Mouse (Mus musculus): Measurements from ENCODE around the gene Apbb2. TPM values are rescaled to one million over a fixed set of nuclear protein-coding genes. Genes with fewer than 3 reads are reported as not detected.

The Apbb2 gene
- polyA plus RNA-seq, 3 experiments from 2014 or later, result 0.42 to 0.80 (median 0.55) TPM

- no peak for ATAC-seq
These were observed 16.2 kb downstream of the Apbb2 start for GRCm38 (mm10) chr5:66602287-66602820.

DNA sequence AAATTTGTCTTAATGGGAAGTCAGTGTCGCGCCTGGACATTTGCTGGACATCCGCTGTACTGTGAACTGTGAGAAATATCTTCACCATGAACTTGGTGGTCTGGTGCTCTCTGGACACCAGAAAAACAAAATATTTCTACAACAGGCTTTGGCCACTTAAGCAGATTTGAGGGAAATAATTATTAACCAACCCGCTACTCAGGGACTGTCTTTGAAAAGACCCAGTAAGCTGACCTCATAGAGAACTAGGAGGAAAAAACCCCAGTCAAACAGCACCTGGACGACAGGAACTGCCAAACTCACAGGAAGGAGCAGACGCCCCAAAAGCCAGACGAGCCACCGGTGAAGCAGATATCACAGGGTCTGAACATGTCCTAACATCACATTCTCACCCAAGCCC is 18.2 kb downstream of the Apbb2 start:
- no peak for ATAC-seq

- no peak for ATAC-seq
These were observed 18.7 kb downstream of the Apbb2 start for GRCm38 (mm10) chr5:66599888-66600287.

DNA sequence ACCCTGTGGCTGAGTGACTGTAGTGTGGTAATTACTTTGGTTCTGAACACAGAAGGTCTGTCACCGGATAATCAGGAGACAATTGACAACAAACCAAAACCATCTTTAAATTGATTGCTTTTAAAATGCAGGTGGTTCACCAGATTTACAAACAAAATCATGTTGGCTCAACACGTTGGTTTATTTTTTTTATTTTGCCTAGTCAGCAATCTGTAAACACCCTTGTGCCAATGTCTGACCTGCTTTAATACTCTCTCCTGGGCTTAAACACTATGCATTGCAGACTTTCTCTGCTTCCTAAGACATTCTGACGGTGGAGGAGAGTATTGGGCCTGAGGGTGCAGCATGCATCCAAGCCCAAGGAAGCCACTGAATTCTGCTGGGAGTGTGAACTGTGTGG is 22.3 kb downstream of the Apbb2 start:
- no peak for ATAC-seq

DNA sequence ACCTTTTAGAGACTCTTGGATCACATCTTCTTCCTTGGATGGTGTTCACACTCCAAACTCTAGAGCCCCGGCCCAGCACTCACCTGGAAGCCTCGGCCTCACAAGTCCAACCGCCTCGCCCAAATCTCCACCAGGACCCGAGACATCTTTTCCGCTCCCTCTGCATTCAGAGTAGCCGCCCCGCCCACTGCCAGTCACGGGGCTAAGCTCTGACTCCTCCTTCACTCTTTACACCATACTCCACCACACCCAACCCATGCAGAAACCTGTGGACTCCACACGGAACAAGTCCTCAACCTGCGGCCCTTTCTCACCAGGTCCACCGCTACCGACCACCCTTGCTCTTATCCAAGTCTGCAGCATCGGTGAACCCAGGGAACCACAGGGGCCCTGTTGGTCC is 23.7 kb downstream of the Apbb2 start:
- ATAC-seq, result no peak

DNA sequence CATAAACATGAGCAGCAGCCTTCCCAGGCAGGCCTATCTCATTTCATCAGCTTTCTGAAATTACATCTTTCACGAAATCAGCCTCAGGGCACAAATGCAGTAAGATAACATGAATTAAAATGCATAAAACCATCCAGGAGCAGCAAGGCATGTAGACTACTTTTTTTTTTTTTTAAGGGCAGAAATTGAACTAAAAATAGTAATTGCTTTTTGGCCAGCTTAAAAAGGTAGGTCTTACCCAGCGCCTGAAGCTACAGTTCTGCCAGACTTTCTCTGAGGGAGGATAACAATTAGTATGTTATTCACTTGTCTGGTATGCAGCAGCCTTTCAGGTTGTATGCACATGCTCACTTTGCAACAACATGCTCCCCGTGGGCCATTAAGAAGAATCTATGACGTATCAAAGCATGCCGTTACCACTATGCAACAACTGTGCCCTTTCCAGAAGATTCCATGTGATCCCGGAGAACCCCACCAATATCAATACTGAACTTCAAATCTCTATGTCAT is 32.3 kb downstream of the Apbb2 start:
- ATAC-seq, result no peak

GRCm38 (mm10) chr5:66583019-66583406 is 35.6 kb downstream of the Apbb2 start:
- no peak for ATAC-seq

DNA sequence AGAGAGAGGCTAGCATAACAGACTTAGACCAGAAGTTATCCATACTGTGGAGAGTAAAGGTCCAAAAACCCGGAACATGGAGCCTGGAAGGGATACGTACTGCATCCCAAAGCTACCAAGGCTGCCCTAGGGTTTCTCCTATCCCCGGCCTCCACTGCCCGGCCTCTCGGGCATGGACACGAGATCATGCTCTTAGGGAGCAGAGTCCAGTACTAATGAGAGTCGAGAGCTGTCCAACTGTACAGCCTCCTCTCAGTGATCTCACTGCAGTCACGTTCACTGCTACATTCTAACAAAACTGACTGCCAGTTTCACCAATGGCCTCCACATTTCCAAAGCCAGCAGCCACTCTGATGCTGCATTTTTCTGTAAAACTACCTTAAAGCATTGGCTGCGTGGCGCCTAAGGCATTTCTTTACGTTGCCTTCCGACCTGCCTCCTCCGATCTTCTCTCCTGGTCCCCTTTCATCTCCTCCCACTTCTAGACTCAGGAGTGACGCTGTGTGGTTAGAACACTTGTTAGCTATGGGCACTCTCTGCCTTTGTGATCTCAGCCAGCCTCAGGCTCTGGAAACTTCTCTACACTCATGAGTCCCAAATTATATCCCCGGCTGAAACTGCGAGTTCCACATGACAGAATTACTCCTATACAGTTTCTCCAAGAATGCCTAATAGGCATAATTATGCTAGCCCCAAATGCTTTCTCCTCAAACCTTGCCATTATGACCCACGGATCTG is 36.1 kb downstream of the Apbb2 start:
- no peak for ATAC-seq

DNA sequence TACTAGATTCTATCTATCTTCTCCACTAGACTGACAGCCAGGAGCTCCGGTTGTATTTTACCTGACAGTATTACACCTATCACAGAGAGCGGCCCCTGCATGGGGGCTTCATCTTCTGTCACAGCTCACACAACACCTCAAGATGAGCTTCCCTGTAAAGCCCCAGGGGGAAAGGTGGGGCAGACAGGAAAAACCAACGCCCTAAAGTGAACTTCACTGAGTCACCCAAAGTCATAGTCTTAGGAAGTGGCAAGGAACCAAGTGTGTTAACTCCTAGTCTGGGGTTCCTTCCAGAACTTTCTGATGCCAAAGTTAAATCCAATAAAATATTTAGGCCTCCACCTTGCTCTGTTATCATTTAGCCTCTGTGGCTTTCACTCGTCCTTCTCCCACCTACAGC is 39.5 kb downstream of the Apbb2 start:
- ATAC-seq, result no peak

DNA sequence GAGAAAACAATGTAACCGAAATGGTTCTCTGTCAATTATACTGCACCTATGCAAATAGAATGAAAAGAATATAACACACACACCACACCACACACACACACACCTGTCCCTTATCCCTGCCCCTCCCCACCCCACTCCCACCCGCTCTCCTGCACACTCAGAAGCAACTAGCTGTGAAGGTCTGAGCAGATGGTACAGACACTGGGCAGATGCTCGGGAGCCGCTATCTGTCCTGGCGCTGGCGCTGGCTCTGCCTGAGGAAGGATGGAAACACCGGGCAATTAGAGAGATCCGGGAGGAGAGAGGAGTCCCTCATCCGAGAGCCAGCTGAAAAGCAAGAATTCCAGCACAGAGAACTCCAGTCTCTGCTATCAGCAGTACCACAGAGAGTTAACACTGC is 42.3 kb downstream of the Apbb2 start:
- ATAC-seq, result no peak

DNA sequence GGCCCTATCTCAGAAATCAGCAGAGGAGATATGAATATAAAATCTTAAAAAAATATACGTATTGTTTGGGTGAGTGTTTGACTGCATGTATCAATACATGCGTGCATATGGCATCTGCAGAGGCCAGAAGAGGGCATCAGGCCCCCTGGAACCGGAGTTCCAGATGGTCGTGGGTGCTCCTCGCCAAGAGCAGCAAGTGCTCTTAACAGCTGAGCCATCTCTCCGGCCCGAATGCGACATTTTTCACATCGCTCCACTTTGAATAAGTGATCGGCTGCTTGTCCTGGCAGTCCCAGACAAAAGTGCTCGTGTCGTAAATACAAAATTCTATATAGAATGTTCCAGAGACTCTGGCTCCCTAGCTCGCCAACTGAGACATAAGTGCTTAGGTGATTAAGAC is 43.4 kb downstream of the Apbb2 start:
- no peak for ATAC-seq

DNA sequence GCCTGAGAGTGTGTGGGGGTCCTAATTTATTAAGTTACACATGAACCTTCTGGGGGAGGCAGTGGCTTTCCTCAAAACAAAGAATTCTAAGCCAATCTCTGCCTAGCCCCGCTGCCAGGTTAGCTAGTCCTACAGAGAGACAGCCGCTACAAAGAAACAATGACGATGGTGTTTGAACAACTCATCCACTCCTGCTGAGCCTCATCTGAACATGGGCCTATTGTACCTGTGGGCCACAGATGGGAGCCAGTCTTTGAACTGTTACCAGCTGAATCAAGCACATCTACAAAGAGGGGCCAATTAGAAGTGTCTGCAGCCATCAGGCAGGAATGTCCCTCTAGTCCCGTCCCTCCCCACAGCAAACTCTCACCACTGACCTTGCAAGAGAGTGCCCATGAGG is 45.3 kb downstream of the Apbb2 start:
- ATAC-seq, result no peak

DNA sequence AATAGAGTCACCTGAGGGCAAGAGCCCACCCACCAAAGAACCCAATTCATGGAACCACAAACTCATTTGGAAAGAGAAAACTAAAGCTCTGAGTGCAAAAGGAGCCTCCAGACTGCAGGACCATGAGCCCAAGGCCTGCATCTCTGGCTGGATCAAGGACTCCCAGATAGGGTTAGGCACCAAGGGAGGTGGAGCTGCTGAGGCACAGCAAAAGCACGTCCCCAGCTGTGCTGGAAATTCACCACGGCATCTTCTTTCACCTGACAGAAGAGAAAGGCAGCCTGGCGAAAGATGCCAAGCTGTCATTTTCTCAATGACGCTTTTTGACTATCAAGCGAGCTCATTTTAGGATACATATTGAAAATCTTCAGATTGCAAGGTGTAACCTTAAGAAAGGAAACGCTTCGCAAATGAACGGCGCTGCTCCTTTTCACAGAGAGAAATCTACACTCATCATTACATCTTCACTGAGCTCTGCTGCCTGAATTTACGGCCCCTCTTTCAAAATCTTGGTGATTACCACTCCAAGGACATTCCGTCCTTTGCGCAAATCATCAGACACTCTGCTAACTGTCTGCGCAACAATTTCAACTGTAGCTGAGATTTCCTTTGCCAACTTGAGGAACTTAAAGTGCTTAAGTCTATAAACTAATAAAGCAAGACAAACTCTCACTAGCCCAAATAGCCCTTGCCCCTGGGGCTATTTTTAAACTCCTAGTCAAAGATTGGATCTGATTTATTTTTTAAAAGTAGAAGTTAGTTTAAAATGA is 46.3 kb downstream of the Apbb2 start:
- no peak for ATAC-seq

GRCm38 (mm10) chr5:66570709-66571108 is 47.9 kb downstream of the Apbb2 start:
- no peak for ATAC-seq

DNA sequence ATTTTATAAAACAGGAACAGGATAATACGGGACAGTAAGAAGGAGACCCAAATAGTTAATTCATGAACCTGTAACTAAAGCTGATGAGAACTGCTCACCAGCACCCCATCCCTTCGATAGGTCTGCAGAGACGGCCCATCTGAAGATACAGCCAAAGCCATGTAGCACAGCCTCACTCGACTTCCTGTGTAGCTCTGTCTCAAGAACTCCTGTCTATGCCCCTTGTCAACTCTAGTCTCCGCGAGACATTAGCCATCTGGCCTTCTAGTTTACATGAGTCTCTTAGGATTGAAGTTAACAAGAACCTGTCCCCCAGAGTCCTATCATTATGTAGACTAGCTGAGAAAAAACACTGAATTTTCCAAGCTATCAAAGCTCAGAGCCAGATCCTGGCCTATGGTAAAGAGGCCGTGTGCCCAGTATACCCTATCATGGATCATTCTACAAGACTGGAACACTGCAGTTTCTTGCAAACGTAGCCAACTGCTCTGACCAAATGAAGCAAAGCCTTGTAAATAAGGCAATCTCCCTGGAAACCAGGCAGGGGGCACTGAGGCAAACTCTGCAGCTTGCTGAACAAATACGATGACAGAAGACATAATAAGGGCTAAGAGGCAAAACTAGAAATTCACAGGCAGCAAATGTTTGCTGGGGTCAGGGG is 49.3 kb downstream of the Apbb2 start:
- ATAC-seq, result no peak

DNA sequence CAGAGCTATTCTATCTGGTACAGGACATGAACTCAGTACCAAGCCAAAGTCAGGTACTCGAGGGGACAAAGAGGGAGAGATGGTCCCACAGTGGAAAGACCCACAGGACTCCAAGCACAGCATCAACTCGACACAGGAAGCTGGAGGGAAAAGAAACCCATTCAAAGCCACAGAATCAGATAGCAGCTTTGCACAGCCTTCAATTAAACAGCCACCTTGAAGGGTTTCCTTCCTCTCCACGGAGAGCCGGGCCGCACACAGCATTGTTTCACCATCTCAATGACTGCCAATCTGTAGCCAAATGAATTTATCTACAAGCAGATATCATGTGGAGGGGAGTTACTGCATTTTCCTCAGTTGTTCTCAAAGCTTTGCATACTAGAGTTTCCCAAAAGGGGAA is 50.6 kb downstream of the Apbb2 start:
- no peak for ATAC-seq

GRCm38 (mm10) chr5:66567424-66567823 is 51.2 kb downstream of the Apbb2 start:
- no peak for ATAC-seq

DNA sequence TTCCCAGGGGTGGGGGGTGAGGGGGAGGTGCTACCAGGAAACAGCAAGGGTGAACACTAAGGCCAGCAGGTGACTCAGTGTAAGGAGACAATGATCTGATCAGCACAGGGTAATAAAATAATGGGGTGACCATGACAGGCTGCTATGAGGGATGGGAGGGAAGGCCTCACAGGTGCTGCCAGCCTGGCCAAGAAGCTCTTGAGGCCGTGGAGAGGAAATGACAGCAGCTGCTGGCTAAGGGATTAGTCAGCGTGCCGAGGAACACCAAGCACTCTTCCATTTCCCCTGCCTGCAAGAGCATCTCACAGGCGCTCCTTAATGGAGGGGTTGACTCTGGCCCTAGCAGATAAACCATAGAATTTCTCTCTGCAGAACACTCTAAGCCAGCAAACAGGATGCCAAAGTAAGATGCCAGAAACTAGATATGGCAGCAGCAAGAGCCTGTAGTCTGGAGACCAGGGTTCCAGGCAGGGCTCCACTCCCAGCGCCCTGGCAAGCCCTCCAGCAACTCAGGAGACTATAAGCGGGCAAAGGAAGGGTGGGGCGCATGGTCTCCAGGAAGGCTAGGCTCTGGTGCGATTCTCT is 58.9 kb downstream of the Apbb2 start:
- ATAC-seq, result no peak

GRCm38 (mm10) chr5:66558094-66558493 is 60.5 kb downstream of the Apbb2 start:
- ATAC-seq, result no peak

GRCm38 (mm10) chr5:66553933-66554332 is 64.7 kb downstream of the Apbb2 start:
- ATAC-seq, result no peak

- ATAC-seq, result no peak
These were observed 66.3 kb downstream of the Apbb2 start for GRCm38 (mm10) chr5:66552246-66552645.

DNA sequence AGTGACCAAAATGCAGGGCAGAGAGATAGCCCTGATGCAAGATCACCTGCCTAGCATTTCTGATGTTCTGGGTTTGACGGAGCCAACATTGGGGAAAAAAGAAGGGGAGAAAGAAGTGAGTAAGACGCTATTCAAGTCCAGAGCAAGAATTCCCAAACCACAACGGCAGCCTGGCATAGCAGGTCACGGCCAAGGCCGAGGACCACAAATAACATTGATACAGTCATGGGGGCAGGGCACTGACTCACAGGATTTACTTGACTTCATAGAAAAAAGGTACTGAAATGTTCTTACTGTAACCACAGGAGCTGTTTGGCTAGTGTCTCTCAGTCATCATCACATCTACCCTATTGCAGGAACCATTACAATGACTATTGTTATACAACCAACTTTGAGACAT is 68.3 kb downstream of the Apbb2 start:
- ATAC-seq, result no peak

GRCm38 (mm10) chr5:66549691-66550090 is 68.9 kb downstream of the Apbb2 start:
- ATAC-seq, result no peak
